Mouse (Mus musculus): ENCODE data around the gene Gm572. TPM values are rescaled to one million over a fixed set of nuclear protein-coding genes. Genes with fewer than 3 reads are reported as not detected.

Gene Gm572
- polyA plus RNA-seq, 1 experiment from 2014 or later, result not detected

DNA sequence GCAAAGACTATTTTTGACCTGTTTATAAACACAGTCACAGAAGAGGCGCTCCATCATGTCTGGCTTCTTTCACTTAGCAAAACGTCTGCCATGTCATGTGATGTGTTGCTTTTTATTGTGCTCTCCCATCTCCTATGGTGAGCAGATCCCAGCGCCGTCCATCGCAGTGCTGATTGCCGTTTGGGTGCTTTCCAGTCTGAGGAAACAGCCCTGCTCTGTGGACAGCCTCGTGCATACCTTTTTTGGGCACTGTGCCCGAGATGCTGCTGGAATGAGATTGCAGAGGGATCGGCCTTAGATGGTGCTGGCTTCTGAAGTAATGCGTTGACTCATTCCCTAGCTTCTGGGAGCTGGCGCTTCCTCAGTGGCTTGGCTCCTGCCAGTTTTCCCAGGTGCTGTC is 3.5 kb downstream of the Gm572 start:
- no peaks in the 10 kb centered on the region for H3K36me3 ChIP-seq (ENCODE audit: control insufficient read depth, insufficient read depth, low read length)
- no peak for ATAC-seq (replicated peaks; ENCODE audit: low FRiP score)
- H3K27me3 ChIP-seq (ENCODE audit: control insufficient read depth, insufficient read depth, low read length), result no peaks in the 10 kb centered on the region
- no peak for DNase-seq (ENCODE audit: low spot score)
- H3K4me2 ChIP-seq (ENCODE audit: low read depth, low read length, severe bottlenecking), result no peak overlapping the region
- no peaks in the 10 kb centered on the region for H3K9me3 ChIP-seq (ENCODE audit: control insufficient read depth, low read length)
- 78% methylated on average over 11 of the region's 11 CpGs for WGBS
- H3K9ac ChIP-seq (ENCODE audit: low read length), result no peak overlapping the region
- H3K4me3 ChIP-seq (ENCODE audit: low read depth, low read length), result no peak overlapping the region
- H3K4me1 ChIP-seq (replicated peaks; ENCODE audit: control insufficient read depth, insufficient read depth, low read length), result no peaks in the 10 kb centered on the region; the same call in 1 of the 2 replicates
- no peak overlapping the region for H3K27ac ChIP-seq (ENCODE audit: low read depth, low read length)

GRCm38 (mm10) chr4:148649309-148649708 is 6.2 kb downstream of the Gm572 start:
- ATAC-seq (replicated peaks; ENCODE audit: low FRiP score) (no peak), DNase-seq (ENCODE audit: low spot score) (no peak)
- WGBS, result 71% methylated on average over 3 of the region's 3 CpGs
- Histone ChIP-seq H3K4me3 (ENCODE audit: low read depth, low read length) (no peak overlapping the region), H3K36me3 (ENCODE audit: control insufficient read depth, insufficient read depth, low read length) (no peaks in the 10 kb centered on the region), H3K9ac (ENCODE audit: low read length) (no peak overlapping the region), H3K27me3 (ENCODE audit: control insufficient read depth, insufficient read depth, low read length) (no peaks in the 10 kb centered on the region), H3K9me3 (ENCODE audit: control insufficient read depth, low read length) (no peaks in the 10 kb centered on the region), H3K27ac (ENCODE audit: low read depth, low read length) (no peak overlapping the region), H3K4me1 (replicated peaks; ENCODE audit: control insufficient read depth, insufficient read depth, low read length) (no peaks in the 10 kb centered on the region; the same call in 1 of the 2 replicates), H3K4me2 (ENCODE audit: low read depth, low read length, severe bottlenecking) (no peak overlapping the region)

- Histone ChIP-seq H3K9ac (ENCODE audit: low read length) (no peak overlapping the region), H3K36me3 (ENCODE audit: control insufficient read depth, insufficient read depth, low read length) (no peaks in the 10 kb centered on the region), H3K4me3 (ENCODE audit: low read depth, low read length) (no peak overlapping the region), H3K4me2 (ENCODE audit: low read depth, low read length, severe bottlenecking) (no peak overlapping the region), H3K27ac (ENCODE audit: low read depth, low read length) (no peak overlapping the region), H3K4me1 (replicated peaks; ENCODE audit: control insufficient read depth, insufficient read depth, low read length) (no peaks in the 10 kb centered on the region), H3K9me3 (ENCODE audit: control insufficient read depth, low read length) (no peaks in the 10 kb centered on the region), H3K27me3 (ENCODE audit: control insufficient read depth, insufficient read depth, low read length) (no peaks in the 10 kb centered on the region)
- DNase-seq (ENCODE audit: low spot score) (no peak), ATAC-seq (replicated peaks; ENCODE audit: low FRiP score) (no peak)
- WGBS, result 81% methylated on average over 9 of the region's 9 CpGs
These were observed 7.9 kb downstream of the Gm572 start for GRCm38 (mm10) chr4:148651045-148651444.

- Histone ChIP-seq H3K4me3 (ENCODE audit: low read depth, low read length) (no peak overlapping the region), H3K27ac (ENCODE audit: low read depth, low read length) (no peak overlapping the region), H3K9me3 (ENCODE audit: control insufficient read depth, low read length) (no peaks in the 10 kb centered on the region), H3K4me1 (replicated peaks; ENCODE audit: control insufficient read depth, insufficient read depth, low read length) (no peaks in the 10 kb centered on the region), H3K36me3 (ENCODE audit: control insufficient read depth, insufficient read depth, low read length) (no peaks in the 10 kb centered on the region), H3K4me2 (ENCODE audit: low read depth, low read length, severe bottlenecking) (no peak overlapping the region), H3K9ac (ENCODE audit: low read length) (no peak overlapping the region), H3K27me3 (ENCODE audit: control insufficient read depth, insufficient read depth, low read length) (no peaks in the 10 kb centered on the region)
- no peak for ATAC-seq (replicated peaks; ENCODE audit: low FRiP score)
- DNase-seq (ENCODE audit: low spot score), result no peak
- 86% methylated on average over 18 of the region's 18 CpGs for WGBS
These were observed 11.7 kb downstream of the Gm572 start for GRCm38 (mm10) chr4:148654701-148655398.

- 56% methylated on average over 15 of the region's 15 CpGs for WGBS
- Histone ChIP-seq H3K9me3 (ENCODE audit: control insufficient read depth, low read length) (no peaks in the 10 kb centered on the region), H3K27ac (ENCODE audit: low read depth, low read length) (no peak overlapping the region), H3K4me1 (replicated peaks; ENCODE audit: control insufficient read depth, insufficient read depth, low read length) (no peaks in the 10 kb centered on the region), H3K36me3 (ENCODE audit: control insufficient read depth, insufficient read depth, low read length) (no peaks in the 10 kb centered on the region), H3K4me3 (ENCODE audit: low read depth, low read length) (no peak overlapping the region), H3K4me2 (ENCODE audit: low read depth, low read length, severe bottlenecking) (no peak overlapping the region), H3K9ac (ENCODE audit: low read length) (no peak overlapping the region), H3K27me3 (ENCODE audit: control insufficient read depth, insufficient read depth, low read length) (no peaks in the 10 kb centered on the region)
- no peak for DNase-seq (ENCODE audit: low spot score)
- no peak for ATAC-seq (replicated peaks; ENCODE audit: low FRiP score)
These were observed 13.7 kb downstream of the Gm572 start for GRCm38 (mm10) chr4:148656691-148657258.

DNA sequence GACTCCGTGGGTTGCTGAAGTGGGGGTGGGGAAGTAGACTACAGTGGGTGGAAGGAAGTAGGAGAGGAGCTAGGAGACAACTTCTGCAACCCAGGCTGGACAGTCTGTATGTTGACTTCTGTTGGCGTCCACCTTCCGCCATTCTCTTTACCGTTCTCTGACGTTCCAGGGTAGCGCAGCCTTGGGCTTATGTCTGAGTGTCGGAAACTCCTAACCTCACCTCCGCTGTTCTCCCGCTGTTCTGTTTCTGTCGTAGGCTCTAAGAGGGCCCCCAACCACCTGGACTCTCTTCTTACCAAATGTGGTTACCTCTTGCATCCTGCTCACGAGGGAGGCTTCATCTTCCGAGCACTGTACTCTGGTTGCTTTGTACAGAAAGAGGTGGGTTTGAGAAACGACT is 14.7 kb downstream of the Gm572 start:
- no peak for DNase-seq (ENCODE audit: low spot score)
- no peak for ATAC-seq (replicated peaks; ENCODE audit: low FRiP score)
- no peak overlapping the region for H3K4me2 ChIP-seq (ENCODE audit: low read depth, low read length, severe bottlenecking)
- 95% methylated on average over 13 of the region's 13 CpGs for WGBS
- H3K4me3 ChIP-seq (ENCODE audit: low read depth, low read length), result no peak overlapping the region
- H3K9me3 ChIP-seq (ENCODE audit: control insufficient read depth, low read length), result no peaks in the 10 kb centered on the region
- no peaks in the 10 kb centered on the region for H3K4me1 ChIP-seq (replicated peaks; ENCODE audit: control insufficient read depth, insufficient read depth, low read length)
- no peaks in the 10 kb centered on the region for H3K36me3 ChIP-seq (ENCODE audit: control insufficient read depth, insufficient read depth, low read length)
- no peak overlapping the region for H3K9ac ChIP-seq (ENCODE audit: low read length)
- no peak overlapping the region for H3K27ac ChIP-seq (ENCODE audit: low read depth, low read length)
- no peaks in the 10 kb centered on the region for H3K27me3 ChIP-seq (ENCODE audit: control insufficient read depth, insufficient read depth, low read length)

GRCm38 (mm10) chr4:148660174-148660573 is 17.1 kb downstream of the Gm572 start:
- Histone ChIP-seq H3K4me2 (ENCODE audit: low read depth, low read length, severe bottlenecking) (no peak overlapping the region), H3K27me3 (ENCODE audit: control insufficient read depth, insufficient read depth, low read length) (no peaks in the 10 kb centered on the region; the same call in 1 of the 2 replicates), H3K9ac (ENCODE audit: low read length) (no peak overlapping the region), H3K4me3 (ENCODE audit: low read depth, low read length) (no peak overlapping the region), H3K27ac (ENCODE audit: low read depth, low read length) (no peak overlapping the region), H3K36me3 (ENCODE audit: control insufficient read depth, insufficient read depth, low read length) (no peaks in the 10 kb centered on the region), H3K4me1 (replicated peaks; ENCODE audit: control insufficient read depth, insufficient read depth, low read length) (no peaks in the 10 kb centered on the region), H3K9me3 (ENCODE audit: control insufficient read depth, low read length) (no peaks in the 10 kb centered on the region)
- WGBS, result 81% methylated on average over 3 of the region's 3 CpGs
- ATAC-seq (replicated peaks; ENCODE audit: low FRiP score) (no peak), DNase-seq (ENCODE audit: low spot score) (no peak)

DNA sequence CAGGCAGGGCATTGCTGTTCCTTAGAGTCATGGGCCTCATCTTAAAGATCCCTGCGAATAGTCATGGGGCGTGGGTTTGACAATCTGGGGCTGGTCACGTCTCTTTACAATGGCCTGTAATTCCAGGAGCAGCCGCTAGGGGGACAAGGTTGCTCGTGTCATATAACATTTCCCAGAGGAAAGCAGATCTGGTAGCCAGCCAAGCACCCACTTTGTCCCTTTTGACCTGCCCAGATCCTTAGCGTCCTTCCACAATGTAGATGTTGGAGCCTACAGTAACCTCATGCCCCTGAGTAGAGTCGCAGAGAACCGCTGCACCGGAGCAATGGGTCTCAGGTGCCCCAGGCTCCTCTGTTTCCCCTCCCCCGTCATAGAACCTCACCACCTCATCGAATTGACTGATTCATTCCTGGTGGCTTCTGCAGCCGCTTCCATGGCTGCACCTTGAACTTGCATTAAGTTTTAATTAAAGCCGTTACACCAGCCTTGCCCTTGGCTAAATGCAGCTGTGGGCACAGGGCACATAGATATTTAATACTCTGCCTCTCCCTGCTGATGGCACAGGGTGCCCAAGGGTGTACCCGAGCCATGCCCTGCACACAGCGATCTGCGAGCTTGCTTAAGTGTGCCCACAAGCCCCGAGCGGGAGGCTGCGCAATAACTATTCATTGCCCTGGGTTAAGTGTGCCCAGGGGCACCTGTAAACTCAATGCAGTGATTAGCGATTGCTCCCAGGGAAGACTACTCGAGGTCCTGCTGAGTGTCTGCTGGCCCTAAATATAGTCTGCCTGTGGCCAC is 19.2 kb downstream of the Gm572 start:
- DNase-seq (ENCODE audit: low spot score), result peak; percentile 88
- WGBS, result 37% methylated on average over 21 of the region's 21 CpGs
- no peaks in the 10 kb centered on the region for H3K4me1 ChIP-seq (replicated peaks; ENCODE audit: control insufficient read depth, insufficient read depth, low read length)
- no peaks in the 10 kb centered on the region; the same call in 1 of the 2 replicates for H3K27me3 ChIP-seq (ENCODE audit: control insufficient read depth, insufficient read depth, low read length)
- no peak overlapping the region for H3K4me3 ChIP-seq (ENCODE audit: low read depth, low read length)
- no peaks in the 10 kb centered on the region for H3K9me3 ChIP-seq (ENCODE audit: control insufficient read depth, low read length)
- 0 out of 2 replicates have a peak, but pooled peaks have one; percentile 46 for ATAC-seq (replicated peaks; ENCODE audit: low FRiP score)
- H3K36me3 ChIP-seq (ENCODE audit: control insufficient read depth, insufficient read depth, low read length), result no peaks in the 10 kb centered on the region
- H3K9ac ChIP-seq (ENCODE audit: low read length), result no peak overlapping the region
- no peak overlapping the region for H3K27ac ChIP-seq (ENCODE audit: low read depth, low read length)
- no peak overlapping the region for H3K4me2 ChIP-seq (ENCODE audit: low read depth, low read length, severe bottlenecking)

All from forebrain, embryonic 11.5 days (tissue).